Mouse (Mus musculus) retina, postnatal 7 days (tissue): Measurements from ENCODE around the gene Gp1ba.

ENCODE experiments used
- DNase-seq: peaks from one replicate; pipeline ENCODE4 v3.0.0-alpha.2; 2012; ENCODE audit warnings: low read depth, low spot score

Gp1ba gene

DNA sequence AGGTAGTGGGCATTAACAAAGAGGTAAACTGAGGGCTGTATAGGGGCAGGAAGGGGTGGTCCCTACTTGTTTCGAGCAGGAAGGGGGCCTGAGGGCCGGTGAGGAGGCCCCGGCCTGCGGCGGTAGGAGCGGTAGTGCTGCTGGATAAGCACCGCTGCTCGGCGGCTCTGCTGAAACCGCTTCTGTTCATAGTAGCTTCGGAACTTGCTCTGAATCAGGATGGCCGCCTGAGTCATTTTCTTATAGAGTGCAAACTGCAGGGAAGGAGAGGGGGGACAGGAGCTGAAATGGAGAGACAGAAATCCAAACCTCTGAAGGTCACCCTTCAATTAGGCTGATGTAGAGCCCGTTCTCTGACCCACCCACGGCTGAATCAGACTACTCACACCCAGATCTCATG, 31.6 kb downstream of the Gp1ba start:
- no peak for DNase-seq

DNA sequence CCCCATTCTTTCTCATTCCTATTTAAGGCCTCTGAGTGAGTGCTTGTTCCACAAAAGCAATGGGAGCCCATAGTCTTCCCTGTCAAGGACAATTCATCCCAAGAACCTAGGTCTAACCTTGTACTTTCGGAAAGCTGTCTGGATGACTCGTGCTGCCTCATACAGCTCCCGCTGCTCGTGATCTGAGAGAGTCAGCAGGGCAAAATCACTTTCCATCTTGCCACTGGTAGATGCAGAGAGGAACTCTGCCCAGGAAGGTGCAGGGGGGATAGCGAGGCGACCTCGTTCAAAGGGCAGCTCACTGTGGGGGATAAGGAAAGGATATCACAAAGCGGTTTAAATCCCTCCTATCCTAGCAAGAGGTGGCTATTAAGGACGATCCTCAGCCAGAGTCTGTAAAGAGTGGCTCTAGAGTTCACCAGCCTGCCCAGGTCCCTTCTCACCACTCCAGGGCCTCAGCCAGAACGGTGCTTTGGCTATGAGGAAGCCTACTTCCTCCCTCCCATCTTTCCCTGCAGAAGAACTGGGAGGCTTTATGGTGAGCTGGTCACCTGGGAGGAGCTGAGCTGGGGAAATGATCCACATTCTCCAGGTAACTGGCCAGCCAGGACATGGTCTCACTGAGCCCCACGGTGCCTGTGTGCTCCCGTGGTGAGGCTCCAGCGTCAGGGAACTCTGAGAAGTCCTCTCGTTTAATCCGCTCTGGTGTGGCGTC, 32.6 kb downstream of the Gp1ba start:
- DNase-seq: peak; percentile 29

DNA sequence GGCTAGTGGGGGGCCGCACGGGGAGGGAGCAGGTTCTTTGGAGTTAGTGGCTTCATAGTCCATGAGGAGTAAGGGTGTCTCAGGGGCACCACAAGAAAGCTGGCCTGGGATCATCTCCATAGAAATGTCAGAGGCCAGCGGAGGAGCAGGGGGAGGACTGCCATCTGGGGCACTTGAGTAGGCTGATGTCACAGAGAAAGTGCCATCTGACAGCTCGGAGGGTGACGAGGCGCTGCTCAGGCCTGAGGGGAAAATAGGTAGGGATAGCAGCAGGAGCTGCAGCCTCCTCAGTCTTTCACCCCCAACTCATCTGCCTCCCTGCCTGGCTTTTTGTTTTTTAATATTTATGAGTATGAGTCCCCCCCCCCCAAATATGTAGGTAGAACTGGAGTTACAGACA, 35.1 kb downstream of the Gp1ba start:
- DNase-seq: no peak

DNA sequence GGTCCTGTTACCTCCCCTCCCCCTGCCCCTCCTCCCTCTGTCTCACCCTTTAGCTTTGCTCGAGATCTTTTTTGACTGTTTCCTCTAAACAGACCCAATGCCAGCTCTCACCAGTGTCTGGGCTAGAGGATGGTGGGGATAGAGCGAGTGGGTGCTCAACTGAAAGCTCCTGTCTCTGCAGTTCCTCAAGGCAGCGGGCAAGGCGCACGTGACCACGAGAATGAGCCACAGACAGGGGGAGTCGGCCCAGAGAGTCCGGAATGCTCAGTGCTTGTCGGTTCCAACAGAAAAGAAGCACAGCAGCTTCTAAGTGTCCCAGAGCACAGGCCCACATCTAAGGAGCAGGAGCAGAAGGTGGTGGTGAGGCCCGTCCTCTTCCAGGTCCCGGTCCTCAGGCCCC, 35.6 kb downstream of the Gp1ba start:
- DNase-seq: no peak

DNA sequence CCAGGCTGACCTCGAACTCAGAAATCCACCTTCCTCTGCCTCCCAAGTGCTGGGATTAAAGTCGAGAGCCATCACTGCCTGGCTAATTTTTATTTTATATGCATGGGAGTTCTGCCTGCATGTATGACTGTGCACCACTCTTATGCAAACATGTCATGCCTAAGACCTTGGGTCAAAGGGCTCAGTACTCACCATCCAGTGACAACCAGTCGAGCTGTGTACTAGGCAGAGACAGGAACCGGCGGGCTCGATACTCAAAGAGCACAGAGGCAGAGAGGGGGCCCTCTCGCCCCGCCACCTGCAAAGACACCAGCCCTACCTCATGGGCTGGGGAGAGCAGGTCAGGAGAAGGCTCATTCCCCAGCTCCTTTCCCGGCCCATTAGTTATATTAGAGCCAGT, 39.2 kb downstream of the Gp1ba start:
- no peak for DNase-seq

DNA sequence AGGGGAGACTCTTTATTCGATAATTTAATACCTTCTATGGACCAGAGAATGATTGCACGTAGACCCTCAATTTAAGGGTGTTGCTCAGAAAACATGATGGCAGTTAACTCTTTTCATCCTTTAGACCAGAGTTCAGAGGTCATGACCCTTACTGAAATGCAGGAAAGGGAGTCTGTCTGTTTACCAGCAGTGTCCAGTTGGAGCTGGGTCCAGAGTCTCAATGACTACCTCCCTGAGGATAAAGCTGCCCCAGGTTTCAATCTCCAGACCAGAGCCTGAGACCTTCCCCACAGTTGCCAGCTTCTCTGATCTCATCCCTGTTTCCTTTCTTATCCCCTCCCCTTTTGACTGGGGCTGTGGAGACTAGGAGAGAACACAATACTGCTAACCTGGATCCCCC, 39.7 kb downstream of the Gp1ba start:
- no peak for DNase-seq

DNA sequence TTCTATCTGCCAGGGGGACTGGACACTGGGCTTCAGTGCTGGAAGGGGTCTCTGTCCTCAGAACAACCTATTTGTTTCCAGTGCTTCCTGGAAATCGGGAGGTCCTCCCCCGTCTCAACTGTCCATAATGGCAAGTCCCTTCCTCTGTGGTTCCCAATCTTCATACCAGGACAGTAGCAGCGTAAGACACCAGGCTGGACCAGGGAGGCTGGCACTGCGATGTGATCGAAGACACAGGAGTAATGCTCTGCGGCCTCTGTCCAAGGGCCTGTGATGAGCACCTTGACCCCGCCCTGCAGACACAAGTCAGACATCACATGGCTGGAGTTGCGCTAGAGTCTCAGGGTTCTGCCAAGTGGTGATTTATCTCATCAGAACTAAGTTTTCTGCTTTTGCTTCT, 40.4 kb downstream of the Gp1ba start:
- DNase-seq: no peak

DNA sequence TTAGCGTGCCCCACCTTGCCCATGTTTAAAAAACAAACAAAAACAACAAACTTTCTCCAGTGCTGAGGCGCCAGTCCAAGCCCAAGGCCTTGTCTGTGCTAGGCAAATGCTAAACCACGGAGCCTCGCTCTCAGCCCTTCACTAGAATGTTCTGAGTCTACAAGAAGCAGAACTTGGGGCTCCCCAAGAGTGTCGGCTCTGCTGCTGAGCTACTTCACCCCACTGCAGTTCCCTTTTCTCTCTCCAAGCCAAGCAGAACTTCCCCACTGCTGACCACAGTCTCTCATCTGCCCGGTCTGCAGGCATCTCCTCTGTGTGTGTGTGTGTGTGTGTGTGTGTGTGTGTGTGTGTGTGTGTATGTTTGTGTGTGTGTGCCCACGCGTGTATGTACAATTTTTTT, 41.0 kb downstream of the Gp1ba start:
- no peak for DNase-seq

DNA sequence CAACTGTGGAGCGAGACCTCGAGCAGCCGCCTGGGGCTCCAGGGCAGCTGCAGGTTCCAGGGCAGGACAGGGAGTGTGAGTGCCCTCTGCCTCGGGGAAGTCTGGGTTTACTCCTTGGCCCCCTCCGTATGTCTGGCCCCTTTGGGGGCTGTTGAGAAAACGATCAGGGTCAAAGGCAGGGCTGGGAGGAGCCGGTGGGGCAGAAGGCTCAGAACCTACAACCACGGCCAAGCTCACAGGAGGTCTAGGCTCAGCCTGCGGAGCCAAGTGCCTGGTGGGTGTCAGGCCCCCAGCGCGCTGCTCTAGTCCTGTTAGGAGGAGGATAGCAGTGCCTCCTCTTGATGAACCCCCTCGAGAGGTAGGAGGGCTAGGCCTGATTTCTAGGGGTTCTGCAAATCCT, 42.2 kb downstream of the Gp1ba start:
- no peak for DNase-seq

DNA sequence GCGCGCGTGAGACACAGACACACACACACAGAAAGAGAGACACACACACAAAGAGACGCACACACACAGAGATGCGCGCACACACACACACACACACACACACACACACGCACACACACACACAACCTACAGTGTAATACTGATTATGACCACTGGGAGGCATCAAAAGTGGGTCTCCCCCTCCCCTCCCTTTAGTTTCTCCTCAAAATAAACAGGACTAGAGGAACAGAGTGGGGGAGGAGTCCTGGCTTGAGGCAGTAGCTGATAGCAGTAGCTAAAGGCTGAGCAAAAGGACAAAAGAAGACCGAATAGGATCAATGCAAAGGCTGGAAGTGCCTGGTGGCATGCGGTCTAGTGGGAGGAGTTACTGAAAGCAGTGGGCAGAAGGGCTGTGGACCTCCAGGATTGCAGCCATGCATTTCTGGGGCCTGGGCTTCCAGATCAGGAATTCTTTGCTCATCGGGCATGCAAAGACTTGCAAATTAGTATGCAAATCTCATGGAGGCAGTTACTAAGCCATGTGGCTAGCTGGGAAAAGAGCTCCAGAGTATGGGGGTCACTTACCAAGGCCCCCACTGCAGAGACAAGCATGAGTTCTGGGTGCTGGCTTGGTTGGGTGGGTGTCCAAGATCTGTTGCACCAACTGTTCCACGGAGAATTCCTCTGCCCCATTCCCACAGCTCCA, 43.1 kb downstream of the Gp1ba start:
- peak; percentile 66 for DNase-seq

DNA sequence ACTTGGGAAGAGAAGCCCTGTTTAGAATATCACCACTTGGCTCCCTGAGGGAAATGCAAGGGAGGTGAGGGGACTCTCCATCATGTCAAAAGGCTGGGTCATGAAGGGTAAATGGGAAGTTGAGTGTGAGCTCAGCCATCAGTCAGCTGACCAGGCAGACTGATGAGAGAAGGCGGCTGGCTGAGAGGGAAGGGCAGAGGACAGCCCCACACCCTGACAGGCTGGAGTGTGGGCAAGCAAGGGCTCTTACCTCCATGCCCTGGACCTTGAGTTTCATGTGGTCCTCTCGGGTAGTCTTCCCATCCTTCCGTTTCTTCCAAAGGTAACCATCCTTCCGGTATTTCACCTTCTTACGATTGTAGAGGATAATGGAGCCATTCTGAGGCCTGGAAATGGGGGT, 44.7 kb downstream of the Gp1ba start:
- DNase-seq: no peak

DNA sequence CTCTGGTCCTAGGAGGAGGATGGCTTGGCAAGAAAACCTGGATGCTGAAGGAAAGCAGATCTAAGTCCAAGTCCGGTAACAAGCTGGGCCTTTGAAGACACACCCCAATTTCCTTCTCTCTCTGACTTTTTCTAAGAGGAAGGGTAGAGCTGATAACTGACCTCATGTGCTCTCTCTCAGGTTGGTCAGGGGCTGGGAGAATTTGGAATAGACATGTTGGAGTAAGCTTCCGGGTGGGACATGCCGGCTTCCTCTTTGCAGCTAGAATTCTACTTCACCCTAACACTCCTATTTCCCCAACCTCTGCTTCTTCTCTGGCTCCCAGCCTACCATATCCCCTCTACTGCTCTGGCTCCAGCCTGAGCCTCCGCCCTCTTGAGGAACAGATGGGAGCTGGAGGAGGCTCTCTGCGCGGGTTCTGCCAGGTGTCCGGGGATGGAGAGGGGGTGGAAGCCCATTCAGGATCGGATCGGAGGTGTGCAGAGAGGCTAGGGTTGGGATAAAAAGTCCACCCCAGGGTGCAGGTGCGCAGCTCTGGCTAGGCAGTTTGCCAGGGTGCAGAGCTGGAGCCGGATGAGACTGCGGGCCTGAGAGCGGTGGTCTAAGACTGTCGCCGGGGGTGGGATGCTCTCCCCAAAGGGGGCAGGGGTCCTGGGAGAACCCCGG, 48.1 kb downstream of the Gp1ba start:
- DNase-seq: no peak

DNA sequence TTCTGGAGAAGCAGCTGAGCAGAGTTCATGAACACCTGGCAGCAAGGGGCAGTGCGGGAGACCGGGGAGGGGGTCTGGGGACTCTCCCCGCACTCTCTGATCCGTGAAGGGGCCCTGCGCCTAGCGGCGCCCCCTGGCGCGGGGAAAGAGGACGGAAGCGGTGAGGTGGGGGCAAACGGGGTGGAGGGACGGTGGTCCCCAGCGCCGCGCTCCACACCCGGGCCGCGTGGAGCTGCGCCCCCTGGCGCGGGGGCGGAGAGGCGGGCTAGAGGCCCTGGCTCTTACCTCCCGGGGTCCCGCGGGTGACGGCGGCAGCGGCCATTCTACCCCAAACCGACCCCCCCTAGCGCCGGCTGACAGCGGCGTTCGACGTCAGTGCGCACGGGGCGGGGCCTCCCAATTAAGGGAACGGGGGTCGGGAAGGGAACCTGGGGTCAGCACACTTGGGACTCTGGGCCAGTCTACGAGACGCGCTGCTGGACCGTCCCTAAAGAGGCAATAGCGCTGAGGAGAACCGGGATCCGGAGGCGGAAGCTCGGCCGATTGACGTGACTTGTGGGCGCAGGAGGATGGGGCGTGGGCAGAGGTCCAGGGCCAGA, 48.8 kb downstream of the Gp1ba start, which contains the start of gene Camta2:
Camta2 (minus strand) TSS at position 505 of the 599 bp plus-strand sequence.
- DNase-seq: peak; percentile 57

DNA sequence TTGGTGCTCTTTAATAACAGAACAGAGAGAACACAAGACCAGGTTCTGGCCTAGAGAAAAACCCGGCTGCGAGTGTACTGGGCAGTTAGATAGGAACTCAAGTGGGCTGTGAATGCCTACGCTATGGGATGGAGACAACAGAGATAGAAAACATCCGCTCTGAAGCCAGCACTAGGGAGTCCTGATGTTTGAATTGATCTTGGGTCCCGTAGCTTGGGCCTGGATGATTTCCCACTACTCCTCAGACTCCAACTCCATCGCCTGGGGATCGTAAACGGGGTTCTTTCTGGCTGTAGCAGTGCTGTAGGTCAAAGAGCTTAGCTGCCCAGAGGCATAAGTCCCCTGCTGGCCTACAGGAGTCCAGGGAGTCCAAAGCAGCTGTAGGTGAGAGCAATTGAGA, 49.5 kb downstream of the Gp1ba start:
- DNase-seq: no peak

DNA sequence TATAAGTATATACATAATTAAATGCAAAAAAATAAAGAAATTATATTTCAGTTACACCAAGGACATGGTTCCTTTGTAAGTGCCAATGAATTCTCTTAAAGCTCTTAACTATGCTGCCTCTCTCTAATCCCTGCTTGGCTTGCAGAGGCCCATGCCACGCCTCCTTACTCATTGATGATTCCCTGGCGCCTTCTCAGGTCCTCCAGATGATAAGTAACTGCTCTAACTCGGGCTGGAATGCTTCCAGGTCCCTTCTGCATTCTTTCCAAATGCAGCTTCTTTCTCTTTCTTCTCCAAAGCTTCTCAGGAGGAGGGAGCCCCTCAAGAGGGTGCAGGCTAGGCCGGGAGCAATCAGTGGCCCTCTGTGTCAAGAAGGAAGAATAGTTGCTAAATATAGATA, 50.7 kb downstream of the Gp1ba start:
- no peak for DNase-seq
